Mouse (Mus musculus) retina, embryonic 14.5 days (tissue): ENCODE data around the gene AC124502.3.
A peak's percentile ranks its signal among the peaks of the same experiment; 100 is the strongest.
"Not testable (repeated sequence)": the region's sequence is repeated elsewhere in the genome, so short reads cannot be mapped to it uniquely, and the experiment has no call there.

Experiments used
- DNase-seq: peaks from one replicate; pipeline ENCODE4 v3.0.0-alpha.2; 2015; ENCODE audit warnings: low spot score

Gene AC124502.3

GRCm38 (mm10) chr19:5083961-5084833 is 45.5 kb downstream of the AC124502.3 start:
- DNase-seq: no peak

DNA sequence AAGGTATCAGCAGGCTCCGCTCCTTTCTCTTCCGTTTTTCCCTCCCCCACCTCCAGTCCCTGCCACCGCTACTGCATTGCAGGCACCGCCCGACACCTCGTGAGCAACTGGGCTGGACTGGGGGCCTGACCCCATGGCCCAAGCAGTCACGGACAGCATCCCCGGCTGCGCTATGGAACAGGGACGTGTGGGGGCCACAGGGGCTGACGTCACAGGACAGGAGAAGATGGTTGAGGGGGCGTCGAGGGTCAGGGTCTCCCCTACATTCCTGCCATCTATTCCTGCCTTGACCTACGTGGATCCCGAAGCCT is 46.1 kb downstream of the AC124502.3 start:
- no peak for DNase-seq

GRCm38 (mm10) chr19:5085145-5085863 is 46.6 kb downstream of the AC124502.3 start, which contains the start of gene Tmem151a:
Gene Tmem151a, minus strand, starts transcription at chr19:5085531.
- DNase-seq: no peak

DNA sequence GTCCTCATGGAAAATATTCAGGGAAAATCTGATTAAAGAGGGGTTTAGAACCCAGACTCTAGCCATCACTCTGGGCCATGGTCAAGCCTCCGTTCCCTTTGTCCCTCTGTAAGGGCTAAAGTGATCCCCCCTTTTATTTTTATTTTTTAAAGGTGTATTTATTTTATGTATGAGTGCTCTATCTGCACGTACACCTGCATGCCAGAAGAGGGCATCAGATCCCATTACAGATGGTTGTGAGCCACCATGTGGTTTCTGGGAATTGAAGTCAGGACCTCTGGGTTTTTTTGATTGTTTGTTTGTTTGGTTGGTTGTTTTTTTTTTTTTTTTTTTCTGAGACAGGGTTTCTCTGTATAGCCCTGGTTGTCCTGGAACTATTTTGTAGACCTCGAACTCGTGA is 47.8 kb downstream of the AC124502.3 start:
- not testable (repeated sequence) for DNase-seq

- DNase-seq: peak; percentile 99
These were observed 49.4 kb downstream of the AC124502.3 start, which contains the start of gene Yif1a for GRCm38 (mm10) chr19:5087884-5088728. Gene Yif1a, plus strand, starts transcription at chr19:5088538.

- DNase-seq: no peak
These were observed 50.6 kb downstream of the AC124502.3 start for GRCm38 (mm10) chr19:5089324-5089723.

GRCm38 (mm10) chr19:5092083-5092482 is 53.4 kb downstream of the AC124502.3 start:
- DNase-seq: no peak

DNA sequence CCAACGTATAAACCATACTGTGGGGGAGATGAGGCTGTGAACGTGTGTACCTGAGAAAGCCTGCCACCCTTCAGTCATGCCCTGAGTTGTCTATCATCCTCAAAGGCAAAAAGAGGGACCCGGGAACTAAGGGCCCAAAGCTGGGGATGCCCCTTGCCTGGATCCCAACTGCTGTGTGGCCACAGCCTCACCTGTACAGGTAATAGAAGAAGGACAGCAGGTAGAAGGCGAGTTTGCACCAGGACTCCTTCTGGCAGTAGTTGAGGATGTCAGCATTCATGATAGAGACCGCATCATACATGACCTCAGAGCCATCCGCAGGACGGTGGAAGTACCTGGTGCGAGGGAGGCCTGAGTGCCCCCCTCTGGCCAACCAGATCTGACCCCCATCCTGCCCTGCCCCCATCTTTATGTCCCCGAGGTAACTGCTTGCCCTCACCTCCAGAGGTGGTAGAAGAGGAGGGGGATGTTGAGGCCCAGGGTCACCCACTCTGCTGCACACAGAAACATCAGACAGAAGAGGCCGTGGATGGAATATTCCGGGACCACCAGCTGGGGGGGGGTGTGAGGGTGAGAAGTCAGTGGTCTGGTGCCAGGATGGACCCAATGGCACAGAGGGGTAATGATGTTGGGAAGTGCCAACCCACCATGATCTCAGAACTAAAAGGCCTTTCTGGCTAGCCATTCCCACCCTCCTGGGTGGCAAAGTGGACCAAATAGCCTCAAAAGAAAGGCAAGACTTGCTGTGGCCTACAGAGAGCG is 55.0 kb downstream of the AC124502.3 start:
- no peak for DNase-seq

DNA sequence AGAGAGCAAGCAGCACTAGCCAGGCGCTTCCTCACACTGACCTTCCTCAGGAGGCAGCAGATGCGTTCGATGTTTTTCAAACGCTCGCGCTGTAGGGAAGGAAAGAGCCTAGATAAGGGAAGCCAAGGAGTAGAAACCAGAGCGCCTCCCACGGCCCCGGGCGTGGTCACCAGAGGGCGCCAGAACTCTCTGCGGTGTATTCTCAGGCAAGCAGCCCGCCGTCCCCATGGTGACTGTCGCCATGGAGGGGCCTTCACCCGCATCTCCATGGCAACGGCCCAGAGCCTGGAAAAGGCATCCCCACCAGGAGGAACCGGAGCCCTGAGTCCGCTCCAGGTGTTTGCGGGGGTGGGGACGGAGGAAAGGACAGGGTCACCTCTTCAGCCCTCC is 55.5 kb downstream of the AC124502.3 start:
- peak; percentile 98 for DNase-seq

DNA sequence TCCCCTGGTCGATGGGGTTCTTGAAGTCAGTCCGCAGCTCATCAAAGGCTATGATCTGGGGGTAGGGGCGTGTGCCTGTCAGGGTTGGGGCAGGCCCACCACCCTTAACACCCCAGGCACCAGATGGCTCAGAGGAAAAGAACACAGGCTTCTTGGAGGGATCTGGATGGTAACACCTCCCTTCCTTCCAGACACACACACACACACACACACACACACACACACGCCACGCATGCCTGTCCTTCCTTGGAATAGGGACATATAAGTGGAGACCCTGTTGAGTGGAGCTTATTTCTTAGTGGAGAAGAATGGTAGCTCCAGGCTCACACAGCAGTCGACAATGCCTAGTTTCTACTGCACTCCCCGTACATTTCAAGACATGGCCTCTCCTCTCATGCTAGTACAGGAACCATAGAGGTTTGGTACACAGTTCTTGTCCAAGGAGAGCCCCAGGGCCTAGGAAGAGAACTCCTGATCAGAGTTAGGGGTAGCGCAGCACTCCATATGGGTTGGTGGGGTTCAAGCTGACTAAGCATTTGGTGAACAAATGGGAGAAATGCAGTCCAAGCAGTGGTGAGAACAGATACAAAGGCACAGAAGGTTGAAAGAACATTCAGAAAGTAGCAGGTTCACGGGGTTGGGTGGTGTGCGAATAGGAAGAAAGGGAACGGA is 56.2 kb downstream of the AC124502.3 start:
- DNase-seq: no peak

GRCm38 (mm10) chr19:5095887-5096474 is 57.3 kb downstream of the AC124502.3 start:
- DNase-seq: peak; percentile 31

- peak; percentile 45 for DNase-seq
These were observed 59.1 kb downstream of the AC124502.3 start for GRCm38 (mm10) chr19:5097521-5098362.

- DNase-seq: peak; percentile 78
These were observed 59.9 kb downstream of the AC124502.3 start, which contains the start of gene Cnih2 for GRCm38 (mm10) chr19:5098363-5099143. Gene Cnih2, minus strand, starts transcription at chr19:5098521.
